Mouse (Mus musculus): ENCODE data around the gene Hist1h1a.

The Hist1h1a gene

GRCm38 (mm10) chr13:23744421-23745380 is 18.8 kb upstream of the Hist1h1a start:
- no peak for DNase-seq

- peak; percentile 88 to 91 for DNase-seq
Observed at GRCm38 (mm10) chr13:23745381-23746161, 17.9 kb upstream of the Hist1h1a start, which contains the start of gene Hist1h3c. Hist1h3c (minus strand) TSS chr13:23745602.

GRCm38 (mm10) chr13:23746201-23747080 is 17.0 kb upstream of the Hist1h1a start, which contains the start of gene Hist1h2bb:
Hist1h2bb (plus strand) TSS chr13:23746734.
- peak; percentile 66 to 81 for DNase-seq

- no peak for DNase-seq
Observed at GRCm38 (mm10) chr13:23747081-23747891, 16.2 kb upstream of the Hist1h1a start.

- DNase-seq, result no peak
Observed at GRCm38 (mm10) chr13:23747892-23748288, 15.6 kb upstream of the Hist1h1a start.

DNA sequence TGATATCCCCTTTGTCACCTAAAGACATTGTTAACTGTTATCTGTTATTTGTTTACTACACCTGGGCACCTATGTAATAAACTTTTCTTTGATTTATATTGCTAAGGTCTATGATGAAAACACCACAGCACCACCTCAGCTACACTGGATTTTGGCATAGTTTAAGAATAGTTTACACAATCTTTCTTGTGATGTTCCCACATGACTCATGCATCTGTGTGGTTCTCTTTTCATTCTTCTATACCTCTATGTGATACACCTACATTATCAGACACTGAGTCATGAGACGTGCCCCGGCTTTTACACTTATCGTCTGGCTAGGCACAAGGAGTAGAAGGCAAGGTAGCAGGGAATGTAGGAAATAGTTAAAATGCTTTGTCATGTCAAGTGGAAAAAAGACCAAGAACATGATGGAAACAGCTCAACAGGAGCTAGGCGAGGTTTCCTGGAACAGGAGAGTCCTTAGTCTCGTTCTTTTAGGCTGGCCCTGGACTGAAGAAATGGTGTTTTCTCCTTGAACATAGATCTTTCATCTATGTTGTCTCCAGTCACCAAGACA is 13.8 kb upstream of the Hist1h1a start:
- DNase-seq, result no peak

DNA sequence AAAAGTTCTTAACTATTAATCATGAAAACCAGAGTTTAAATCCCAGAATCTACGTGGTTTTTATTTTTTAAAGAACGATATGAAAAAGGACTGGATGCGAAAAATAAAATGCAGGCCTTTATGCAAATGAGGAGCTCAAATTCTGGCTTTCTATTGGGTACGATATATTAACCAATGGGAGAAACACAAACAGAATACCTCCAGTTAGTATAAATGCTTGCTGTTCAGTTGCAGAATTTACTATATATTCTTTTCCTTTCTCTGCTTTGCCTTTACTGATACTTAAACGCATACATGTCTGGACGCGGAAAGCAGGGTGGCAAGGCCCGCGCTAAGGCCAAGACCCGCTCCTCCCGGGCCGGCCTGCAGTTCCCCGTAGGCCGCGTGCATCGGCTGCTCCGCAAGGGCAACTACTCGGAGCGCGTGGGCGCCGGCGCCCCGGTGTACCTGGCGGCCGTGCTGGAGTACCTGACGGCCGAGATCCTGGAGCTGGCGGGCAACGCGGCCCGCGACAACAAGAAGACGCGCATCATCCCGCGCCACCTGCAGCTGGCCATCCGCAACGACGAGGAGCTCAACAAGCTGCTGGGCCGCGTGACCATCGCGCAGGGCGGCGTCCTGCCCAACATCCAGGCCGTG is 12.5 kb upstream of the Hist1h1a start, which contains the start of gene Hist1h2ab:
Gene Hist1h2ab, plus strand, starts transcription at position 288 of the 639 bp plus-strand sequence.
- DNase-seq, result peak; percentile 58 to 73

- DNase-seq, result no peak
Observed at GRCm38 (mm10) chr13:23751478-23751956, 11.9 kb upstream of the Hist1h1a start.

GRCm38 (mm10) chr13:23752067-23752741 is 11.3 kb upstream of the Hist1h1a start, which contains the start of gene Hist1h3b:
Hist1h3b (plus strand) TSS chr13:23752267.
- peak; percentile 96 for DNase-seq

GRCm38 (mm10) chr13:23752742-23753172 is 10.7 kb upstream of the Hist1h1a start:
- no peak for DNase-seq

GRCm38 (mm10) chr13:23753314-23754078 is 10.0 kb upstream of the Hist1h1a start:
- DNase-seq, result no peak

DNA sequence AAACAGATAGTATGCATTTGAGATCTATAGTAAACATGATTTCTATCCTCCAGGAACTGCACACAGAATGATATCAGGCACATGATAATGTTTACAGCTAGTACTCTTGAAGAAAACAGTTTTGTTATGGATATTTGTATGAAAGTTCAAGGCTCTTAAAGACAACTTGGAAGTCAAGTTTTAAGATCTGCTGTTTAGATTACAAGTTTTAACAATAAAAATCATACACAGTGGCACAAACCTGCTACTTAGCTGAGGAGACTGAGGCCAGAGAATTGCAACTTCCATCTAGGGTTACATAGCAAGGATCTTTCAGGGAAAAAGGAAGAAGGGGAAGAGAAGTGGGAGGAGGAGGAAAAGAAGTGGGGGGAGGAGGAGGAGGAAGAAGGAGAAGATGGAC is 8.5 kb upstream of the Hist1h1a start:
- DNase-seq, result no peak

GRCm38 (mm10) chr13:23756790-23757189 is 6.7 kb upstream of the Hist1h1a start, which contains the start of gene Hist1h4b:
Hist1h4b (plus strand) TSS chr13:23757013.
- peak; percentile 92 to 93 for DNase-seq

- peak in 1 of 2 experiments; percentile 56 for DNase-seq
Observed at GRCm38 (mm10) chr13:23757211-23757773, 6.2 kb upstream of the Hist1h1a start.

DNA sequence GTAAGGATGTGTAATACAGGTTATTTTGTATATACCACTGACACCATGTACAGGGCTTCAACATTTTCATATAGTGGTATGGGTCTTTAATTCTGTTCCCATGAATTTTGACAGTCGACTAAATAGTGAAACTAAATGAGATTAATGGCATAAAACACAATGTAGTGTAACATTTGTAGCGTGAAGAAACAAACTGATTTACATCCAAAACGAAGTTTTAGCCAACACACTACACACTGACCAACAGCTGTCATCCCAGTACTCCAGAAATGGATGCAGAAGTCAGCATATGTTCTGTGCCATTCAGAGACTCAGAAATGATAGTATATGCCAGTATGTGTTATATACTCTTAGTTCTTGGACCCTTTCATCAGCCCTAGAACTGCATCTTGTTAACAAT is 5.5 kb upstream of the Hist1h1a start:
- no peak for DNase-seq

- no peak for DNase-seq
Observed at GRCm38 (mm10) chr13:23759251-23759771, 4.2 kb upstream of the Hist1h1a start.

GRCm38 (mm10) chr13:23759916-23760239 is 3.6 kb upstream of the Hist1h1a start:
- DNase-seq, result peak in 1 of 2 experiments; percentile 50
